Mouse (Mus musculus) embryonic fibroblast, embryonic 13.5 days (primary cell): ENCODE data around the gene Sytl3. TPM values are rescaled to one million over a fixed set of nuclear protein-coding genes. Genes with fewer than 3 reads are reported as not detected.

Experiments
- H3K27ac ChIP-seq: 2 replicates; pipeline ENCODE4 v1.5.1; 2012; ENCODE audit warnings: low read length, control low read depth, inconsistent platforms; ENCODE audit not compliant: insufficient read depth
- H3K4me1 ChIP-seq: 2 replicates; pipeline ENCODE4 v1.6.1; 2011; ENCODE audit warnings: low read length; ENCODE audit not compliant: control insufficient read depth, insufficient read depth
- H3K4me3 ChIP-seq: 2 replicates; pipeline ENCODE4 v1.5.1; 2011; ENCODE audit warnings: mild to moderate bottlenecking, control low read depth, low read length; ENCODE audit not compliant: insufficient read depth
- CTCF ChIP-seq: IDR thresholded peaks from 2 replicates; pipeline ENCODE4 v1.5.1; 2011; ENCODE audit warnings: mild to moderate bottlenecking, control low read depth, low read length, moderate library complexity, borderline replicate concordance; ENCODE audit not compliant: insufficient read depth
- POLR2A ChIP-seq: IDR thresholded peaks from 2 replicates; pipeline ENCODE4 v1.6.1; 2011; ENCODE audit warnings: low read depth, mild to moderate bottlenecking, control low read depth, low read length, moderate library complexity
- polyA plus RNA-seq: library from polyadenylated mRNA; stranded (reverse); fragments of >200 nt; gene quantifications from 2 replicates; pipeline ENCODE4 v1.2.4, GENCODE M21; 2011; ENCODE audit warnings: low read depth; ENCODE audit not compliant: missing spikeins, insufficient read length

Gene Sytl3
- polyA plus RNA-seq, 1 experiment: not detected

DNA sequence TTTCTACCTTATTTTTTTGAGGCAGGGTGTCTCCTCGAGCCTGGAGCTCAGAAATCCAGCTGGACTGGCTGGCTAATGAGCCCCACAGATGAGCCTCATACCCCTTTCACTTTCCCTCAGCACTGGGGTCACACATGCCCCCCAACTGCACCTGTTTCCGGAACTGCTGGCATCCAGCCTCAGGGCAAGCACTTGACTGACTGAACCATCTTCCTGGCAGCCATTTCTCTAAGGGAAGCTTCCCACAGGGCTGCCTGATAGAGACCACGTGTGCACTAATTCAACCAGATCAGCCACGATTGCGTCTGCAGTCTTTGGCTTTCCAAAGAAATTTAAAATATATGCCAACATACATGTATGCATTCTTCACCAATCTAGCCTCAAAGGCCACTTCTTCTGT lies 86.6 kb downstream of the Sytl3 start:
- Histone ChIP-seq H3K27ac (no peak overlapping the region), H3K4me3 (no peak overlapping the region), H3K4me1 (peaks cover 7% of the 10 kb centered on the region)
- TF ChIP-seq POLR2A (no peak), CTCF (no peak)

DNA sequence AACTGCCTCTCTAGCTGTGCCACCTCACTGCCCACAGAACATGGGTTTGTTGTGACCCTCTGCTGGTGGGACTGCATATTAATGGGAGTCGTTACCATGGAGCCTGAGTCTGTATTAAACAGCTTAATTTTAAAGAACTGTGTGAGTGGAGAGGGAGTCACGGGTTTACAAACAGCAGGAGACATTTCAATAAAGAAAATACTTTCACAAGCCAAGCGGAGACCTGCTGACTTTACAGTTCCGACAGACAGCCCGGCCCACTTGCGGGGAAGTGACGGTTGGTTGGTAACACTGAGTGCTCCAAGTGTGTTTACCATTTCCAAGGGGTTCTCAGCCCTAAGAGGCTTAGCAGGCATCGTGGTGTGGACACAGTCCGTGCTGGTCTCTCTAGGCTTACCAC lies 87.1 kb downstream of the Sytl3 start:
- TF ChIP-seq CTCF (no peak), POLR2A (no peak)
- peaks cover 7% of the 10 kb centered on the region for H3K4me1 ChIP-seq
- no peak overlapping the region for H3K27ac ChIP-seq
- no peak overlapping the region for H3K4me3 ChIP-seq

DNA sequence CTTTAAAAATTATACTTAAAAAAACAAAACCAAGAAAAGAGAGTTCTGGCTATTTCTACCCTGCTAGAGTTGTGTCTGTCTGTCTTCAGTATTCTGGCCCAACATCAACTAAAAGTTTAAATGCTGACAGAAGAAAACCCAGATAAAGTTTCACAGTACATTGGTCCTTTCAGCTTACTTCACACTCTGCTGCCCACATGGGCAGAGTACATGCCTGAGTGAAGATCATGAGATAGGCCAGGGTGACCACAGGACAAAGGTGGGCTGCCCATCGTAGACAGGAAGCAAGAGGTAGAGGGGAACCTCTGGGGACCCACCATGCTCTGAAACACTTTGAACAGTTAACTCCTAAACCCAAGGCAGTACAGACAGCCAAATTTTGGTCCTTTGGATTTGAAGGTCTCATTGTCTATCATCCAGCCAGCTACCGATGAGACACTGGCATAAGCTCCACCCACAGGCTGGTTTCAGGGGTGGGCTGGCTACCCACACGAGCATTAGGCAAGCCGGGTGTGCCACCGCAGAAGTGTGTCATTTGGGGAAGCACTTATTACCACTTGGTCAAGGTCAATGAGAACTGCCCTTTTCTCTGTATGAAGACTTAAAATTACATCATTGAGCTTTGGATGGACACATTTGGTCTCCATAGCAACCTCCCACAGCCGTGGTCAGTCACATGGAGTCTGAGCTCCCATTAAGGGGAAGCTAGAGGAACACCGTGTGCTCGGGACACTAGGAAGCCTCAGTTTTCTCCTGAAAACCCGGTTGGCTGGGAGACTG lies 87.7 kb downstream of the Sytl3 start:
- Histone ChIP-seq H3K4me1 (peaks cover 7% of the 10 kb centered on the region), H3K27ac (no peak overlapping the region), H3K4me3 (no peak overlapping the region)
- no peak for TF ChIP-seq POLR2A
- no peak for TF ChIP-seq CTCF

DNA sequence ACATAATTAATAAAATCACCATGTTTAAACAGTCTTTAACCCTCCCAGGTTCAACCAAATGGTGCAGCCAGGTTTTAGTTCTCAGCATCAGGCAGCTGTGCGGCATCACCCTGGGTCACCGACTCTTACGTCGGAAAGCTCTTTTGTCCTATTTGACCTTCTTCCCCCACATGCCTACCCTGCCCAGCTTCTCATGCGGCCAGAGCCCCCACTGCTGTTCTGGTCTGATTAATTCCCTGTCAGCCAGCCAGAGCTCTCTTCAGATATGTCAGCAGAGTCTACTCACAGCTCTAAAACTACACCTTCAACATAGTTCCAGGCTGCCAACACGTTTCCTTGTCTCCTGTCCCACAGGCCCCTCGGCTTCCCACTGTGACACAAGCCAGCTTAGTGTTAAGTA lies 88.6 kb downstream of the Sytl3 start:
- TF ChIP-seq POLR2A (no peak), CTCF (no peak)

DNA sequence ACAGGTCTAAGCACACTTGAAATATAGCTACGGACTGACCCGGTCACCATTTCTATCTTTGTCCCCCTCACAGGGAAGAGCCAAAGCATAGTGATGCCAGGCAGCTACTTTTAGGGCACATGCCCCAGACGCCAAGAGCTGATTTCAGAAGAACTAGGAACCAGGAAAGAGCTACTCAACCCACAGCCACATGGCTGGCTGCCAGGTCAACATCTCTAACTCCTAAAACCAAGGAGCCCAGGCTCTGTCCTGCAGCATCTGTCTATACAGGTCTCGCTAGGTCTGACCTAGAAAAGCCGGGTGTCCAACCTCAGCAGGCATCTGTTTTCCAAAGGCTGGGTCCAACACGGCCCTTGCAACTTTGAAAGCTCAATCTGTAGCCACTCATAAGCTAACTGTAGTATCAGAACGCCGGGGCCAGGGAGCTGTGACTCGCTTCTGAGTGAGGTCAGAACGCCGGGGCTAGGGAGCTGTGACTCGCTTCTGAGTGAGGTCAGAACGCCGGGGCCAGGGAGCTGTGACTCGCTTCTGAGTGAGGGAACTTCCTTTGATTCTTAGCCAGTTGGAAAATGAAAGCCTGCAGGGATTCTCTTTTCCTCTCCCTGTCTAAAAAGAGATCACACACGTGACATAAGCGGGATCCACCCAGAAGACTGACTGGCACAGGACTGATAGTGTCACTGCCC lies 90.0 kb downstream of the Sytl3 start:
- Histone ChIP-seq H3K4me3 (no peak overlapping the region), H3K27ac (no peak overlapping the region)
- TF ChIP-seq CTCF (no peak), POLR2A (no peak)

More for the DNA sequence above, 88.6 kb downstream of the Sytl3 start:
- Histone ChIP-seq H3K4me1 (peaks cover 7% of the 10 kb centered on the region; the same call in 1 of the 2 replicates), H3K4me3 (no peak overlapping the region), H3K27ac (no peak overlapping the region)

DNA sequence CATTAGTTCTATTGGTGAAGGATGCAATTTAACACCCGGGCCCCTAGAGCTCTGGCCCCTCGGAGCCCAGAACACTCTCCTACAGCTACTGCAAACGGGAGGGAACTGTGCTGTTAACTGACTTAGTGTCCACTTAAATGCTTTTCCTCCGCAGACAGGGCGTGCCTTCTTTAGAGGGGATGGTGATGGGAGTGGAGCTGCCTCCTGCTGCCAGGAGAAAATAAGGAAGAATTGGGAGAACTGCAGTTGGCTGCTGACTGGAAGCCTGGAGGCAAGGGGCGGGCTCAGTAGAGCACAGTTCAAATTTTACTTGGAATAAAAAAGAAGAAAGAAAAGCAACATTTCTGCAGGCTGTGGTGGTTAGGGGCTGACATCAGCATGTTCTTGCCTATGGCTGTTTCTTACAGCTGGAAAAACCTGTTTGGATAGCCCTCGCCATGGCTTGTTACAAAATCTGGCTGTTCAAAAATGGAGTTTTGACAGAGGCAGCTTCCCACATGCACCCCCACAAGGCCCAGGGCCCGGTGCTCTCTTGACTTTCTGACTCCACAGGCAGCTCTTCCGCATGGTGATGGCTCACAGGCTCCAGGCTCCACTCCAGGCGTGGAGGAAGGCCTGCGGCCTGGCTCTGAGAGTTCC lies 92.4 kb downstream of the Sytl3 start:
- Histone ChIP-seq H3K27ac (no peak overlapping the region), H3K4me3 (no peak overlapping the region), H3K4me1 (peaks cover 7% of the 10 kb centered on the region; the same call in 1 of the 2 replicates)
- no peak for TF ChIP-seq CTCF
- no peak for TF ChIP-seq POLR2A

More for the DNA sequence above, 90.0 kb downstream of the Sytl3 start:
- peaks cover 7% of the 10 kb centered on the region; the same call in 1 of the 2 replicates for H3K4me1 ChIP-seq

DNA sequence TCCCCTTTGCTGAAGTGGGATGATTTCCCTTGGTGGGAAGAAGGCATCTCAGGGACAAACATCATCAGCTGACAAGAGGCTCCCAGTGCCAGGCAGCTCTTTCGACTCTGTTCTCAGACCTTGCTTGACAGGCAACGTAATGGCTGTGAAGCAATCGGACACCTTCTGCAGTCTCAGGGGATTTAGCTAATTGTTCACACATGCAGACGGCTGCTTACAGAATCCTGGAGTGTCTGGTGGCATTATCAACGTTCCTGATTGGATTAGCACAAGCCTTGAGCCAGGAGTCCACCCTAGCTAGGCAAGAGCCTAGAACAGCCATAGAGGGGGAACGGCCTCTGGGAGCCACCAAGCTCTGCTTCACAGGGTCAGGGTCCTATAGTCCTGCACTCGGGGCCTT lies 93.5 kb downstream of the Sytl3 start:
- no peak for TF ChIP-seq CTCF
- no peak for TF ChIP-seq POLR2A
- Histone ChIP-seq H3K27ac (no peak overlapping the region), H3K4me1 (peaks cover 7% of the 10 kb centered on the region; the same call in 1 of the 2 replicates), H3K4me3 (no peak overlapping the region)

DNA sequence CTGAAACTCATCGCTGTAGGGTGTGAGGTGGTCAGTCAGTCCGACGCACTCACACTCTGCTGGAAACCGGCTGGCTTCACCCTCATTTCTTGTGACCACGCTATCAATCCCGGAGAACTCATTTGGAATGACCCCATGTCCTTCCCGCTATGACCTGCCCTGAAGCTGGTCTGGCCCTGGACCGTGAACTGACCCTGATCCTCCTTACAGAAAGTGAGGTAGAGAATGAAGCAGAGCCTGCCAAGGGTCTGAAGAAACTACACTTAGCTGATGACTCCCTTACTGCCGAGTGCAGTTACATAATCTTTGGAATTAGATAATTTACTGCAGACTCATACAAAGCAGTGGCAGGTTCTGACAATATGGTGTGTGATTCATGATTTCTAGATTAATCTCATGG lies 96.3 kb downstream of the Sytl3 start:
- no peak overlapping the region for H3K4me3 ChIP-seq
- no peak overlapping the region for H3K27ac ChIP-seq
- TF ChIP-seq POLR2A (no peak), CTCF (no peak)
- H3K4me1 ChIP-seq: no peaks in the 10 kb centered on the region

DNA sequence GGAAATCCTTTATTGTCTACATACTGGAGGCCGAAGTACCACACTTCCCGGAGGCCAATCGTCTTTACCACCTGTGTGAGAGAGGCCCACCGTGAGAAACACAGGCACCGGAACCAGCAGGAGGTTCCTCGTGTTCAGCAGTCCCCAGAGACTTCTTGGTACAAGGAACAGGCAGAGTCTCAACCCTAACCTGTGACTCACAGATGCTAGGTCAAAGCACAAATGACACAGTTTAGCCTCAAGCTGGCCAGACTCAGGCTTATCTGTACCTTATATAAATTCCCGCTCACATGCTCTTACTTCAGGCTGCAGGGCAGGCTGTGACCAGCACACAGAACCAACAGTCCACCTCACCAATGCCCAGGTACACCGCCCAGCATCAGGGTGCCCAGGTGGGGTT lies 97.0 kb downstream of the Sytl3 start:
- no peak for TF ChIP-seq CTCF
- TF ChIP-seq POLR2A: no peak
- Histone ChIP-seq H3K4me3 (no peak overlapping the region), H3K27ac (no peak overlapping the region), H3K4me1 (no peaks in the 10 kb centered on the region)

DNA sequence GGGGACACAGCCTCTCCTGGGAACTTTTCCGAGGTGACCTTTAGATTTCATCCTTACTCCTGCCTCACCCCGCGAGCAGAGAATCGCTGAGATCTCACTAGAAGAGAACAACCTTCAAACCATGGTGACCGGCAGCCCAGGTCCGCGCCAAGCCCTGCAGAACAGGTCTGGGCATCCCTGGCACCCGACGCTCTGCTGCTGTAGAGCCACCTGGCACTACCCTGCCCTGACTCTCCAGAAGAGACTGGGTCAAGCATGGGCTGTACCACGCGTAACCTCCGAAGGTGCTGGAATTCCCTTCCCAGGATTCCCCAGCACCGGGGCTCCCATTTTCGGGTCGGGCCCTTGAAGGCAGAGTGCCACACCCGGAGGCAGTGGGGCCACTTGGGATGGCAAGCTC lies 99.0 kb downstream of the Sytl3 start:
- Histone ChIP-seq H3K4me1 (no peaks in the 10 kb centered on the region), H3K27ac (no peak overlapping the region)
- TF ChIP-seq POLR2A (no peak), CTCF (no peak)

More for the DNA sequence above, 99.0 kb downstream of the Sytl3 start:
- H3K4me3 ChIP-seq: no peak overlapping the region
